Mouse (Mus musculus): ENCODE measurements around the gene Lrriq1. TPM values are rescaled to one million over a fixed set of nuclear protein-coding genes. Genes with fewer than 3 reads are reported as not detected.

The Lrriq1 gene
- polyA plus RNA-seq, 1 experiment from 2014 or later = 17.9 TPM

Other genes starting within 250 kb of the Lrriq1 start
- gene Alx1, start 206.1 kb downstream of the Lrriq1 start, polyA plus RNA-seq (2015; fragmentation: Nextera tagmentation; extraction: Ambion mirVana) = 31.5 and 37.9 TPM in 2 replicates
- gene Slc6a15, start 131.5 kb upstream of the Lrriq1 start, polyA plus RNA-seq (2015; fragmentation: Nextera tagmentation; extraction: Ambion mirVana) = 8.9 and 9.5 TPM in 2 replicates

All from kidney, embryonic 16.5 days (tissue).